Mouse (Mus musculus): ENCODE measurements around the gene Fshr.

DNA sequence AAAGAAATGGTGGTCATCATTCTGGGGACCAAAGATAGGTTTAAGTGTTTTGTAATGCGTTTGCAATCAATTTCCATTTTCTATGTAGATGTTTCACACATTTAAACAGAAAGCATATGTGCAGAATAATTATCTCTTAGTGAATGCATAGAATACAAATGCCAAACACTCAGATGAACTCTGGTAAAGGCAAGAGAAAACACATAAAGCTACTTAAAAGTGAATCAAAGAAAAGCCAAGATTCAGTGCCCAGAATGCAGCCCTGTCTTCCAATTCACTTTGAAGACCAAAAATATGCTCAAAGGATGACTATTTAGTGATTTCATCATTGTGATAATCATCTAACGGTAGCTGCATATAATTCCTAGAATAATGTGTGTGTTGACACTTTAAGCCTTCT, 81.2 kb downstream of the Fshr start:
- TF ChIP-seq POLR2A (IDR thresholded peaks at IDR 0.05; ENCODE audit: low read depth, low read length) (no peak), CTCF (IDR thresholded peaks at IDR 0.05; ENCODE audit: borderline replicate concordance, insufficient read depth, low read length) (no peak)

All from embryonic fibroblast, embryonic 13.5 days (primary cell).